Mouse (Mus musculus) left cerebral cortex, postnatal 36 days (tissue): Measurements from ENCODE around the gene Xpo4. TPM values are rescaled to one million over a fixed set of nuclear protein-coding genes. Genes with fewer than 3 reads are reported as not detected.
"Not testable (repeated sequence)": the region's sequence is repeated elsewhere in the genome, so short reads cannot be mapped to it uniquely, and the experiment has no call there.

ENCODE experiments used
- DNase-seq, 2 experiments: peaks; one replicate each; pipeline ENCODE4 v3.0.0; 2021 to 2022; ENCODE audit warnings: low spot score in 2 of 2, mixed read lengths in 1 of 2
- intact Hi-C: fragments of 180-260 bp; cut with DNase I; formaldehyde crosslinking; loops from one replicate; pipeline ENCODE4 v1.15.1; 2025
- total RNA-seq, 2 experiments: library from RNA; stranded (reverse); gene quantifications; 2 replicates each; pipeline ENCODE4 v1.2.3; 2021

Gene Xpo4
- total RNA-seq, 2 experiments from 2014 or later = 11.3 to 14.8 TPM

DNA sequence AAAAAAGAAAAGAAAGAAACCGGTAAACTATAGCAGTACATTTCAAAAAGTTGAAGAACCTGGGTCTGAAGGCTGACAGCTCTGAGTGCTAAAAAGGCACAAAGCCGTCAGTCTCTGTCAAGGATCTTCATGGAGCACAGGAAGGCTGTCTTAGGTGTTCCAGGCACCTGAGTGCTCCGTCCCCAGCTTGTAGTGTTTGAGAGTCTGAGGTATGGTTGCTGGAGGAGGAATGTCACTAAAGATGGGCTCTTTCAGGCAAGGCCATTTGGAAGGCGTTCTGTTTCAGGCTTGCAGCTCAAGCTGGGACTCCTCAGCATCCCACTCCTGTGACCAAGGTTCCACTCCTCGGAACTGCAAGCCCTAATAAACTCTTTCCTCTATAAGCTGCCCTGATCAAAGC, 22.2 kb upstream of the Xpo4 start:
- intact Hi-C loops = loop anchor here (10.0 kb wide), 1 partner anchor 107 kb away; the partner anchor contains the start of gene Sap18
- DNase-seq = no peak

DNA sequence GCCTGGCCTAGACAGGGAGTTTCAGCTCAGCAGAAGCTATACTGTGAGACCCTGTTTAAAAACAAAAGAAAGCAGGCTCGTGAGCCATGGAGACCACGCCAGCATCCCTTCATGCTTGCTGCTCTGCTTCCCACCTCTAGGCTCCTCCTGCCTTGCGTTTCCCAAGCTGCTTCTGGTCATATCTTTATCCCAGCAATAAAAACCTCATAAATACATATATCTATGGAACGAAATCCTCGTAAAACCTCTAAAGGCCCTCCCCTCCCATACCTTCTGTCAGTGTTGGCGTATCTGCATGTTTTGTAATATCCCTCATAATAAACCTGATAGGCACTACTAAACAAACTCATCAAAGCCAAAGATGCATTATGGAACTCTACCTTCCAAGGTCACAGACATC, 21.4 kb upstream of the Xpo4 start:
- intact Hi-C loops = loop anchor here (10.0 kb wide), 1 partner anchor 108 kb away; the partner anchor contains the start of gene Sap18

DNA sequence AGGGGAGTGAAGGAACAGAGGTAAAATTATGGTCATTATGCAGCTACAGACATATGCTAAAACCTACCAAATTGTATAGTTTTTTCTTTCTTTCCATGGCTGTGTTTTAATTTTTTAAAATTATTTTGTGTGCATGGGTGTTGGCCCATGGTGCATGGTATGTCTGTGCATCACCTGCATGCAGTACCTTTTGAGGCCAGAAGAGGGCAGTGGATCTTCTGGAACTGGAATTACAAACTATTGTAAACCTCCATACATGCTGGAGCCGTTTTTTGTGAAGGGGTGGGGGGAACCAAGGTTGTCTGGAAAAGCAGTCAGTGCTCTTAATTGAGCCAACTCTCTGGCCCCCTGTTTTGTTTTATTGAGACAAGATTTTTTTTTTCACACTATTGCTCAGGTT, 19.3 kb upstream of the Xpo4 start:
- DNase-seq = peak in 1 of 2 experiments; percentile 28
- intact Hi-C loops = loop anchor here (5.0 to 10.0 kb wide), 2 partner anchors 43 to 110 kb away; partner anchors contain the start of gene Sap18

More for the DNA sequence above, 21.4 kb upstream of the Xpo4 start:
- DNase-seq = no peak

DNA sequence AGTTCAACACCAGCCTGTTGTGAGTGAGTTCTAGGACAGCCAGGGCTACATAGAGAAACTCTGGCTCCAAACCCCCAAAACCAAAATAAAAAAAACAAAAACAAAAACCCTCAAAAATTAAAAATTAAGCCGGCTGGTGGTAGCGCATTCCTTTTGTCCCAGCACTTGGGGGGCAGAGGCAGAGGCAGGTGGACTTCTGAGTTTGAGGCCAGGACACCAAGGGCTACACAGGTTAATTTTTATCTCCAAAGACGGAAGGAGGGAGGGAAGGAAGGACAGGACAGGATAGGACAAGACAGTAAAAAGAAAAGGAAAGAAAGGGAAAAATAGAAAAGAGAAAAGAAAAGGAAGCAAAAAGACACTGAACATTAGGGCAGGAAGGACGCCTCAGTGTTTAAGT, 17.5 kb upstream of the Xpo4 start:
- intact Hi-C loops = loop anchor here (5.0 to 10.0 kb wide), 2 partner anchors 45 to 112 kb away; partner anchors contain the start of gene Sap18
- DNase-seq = no peak

DNA sequence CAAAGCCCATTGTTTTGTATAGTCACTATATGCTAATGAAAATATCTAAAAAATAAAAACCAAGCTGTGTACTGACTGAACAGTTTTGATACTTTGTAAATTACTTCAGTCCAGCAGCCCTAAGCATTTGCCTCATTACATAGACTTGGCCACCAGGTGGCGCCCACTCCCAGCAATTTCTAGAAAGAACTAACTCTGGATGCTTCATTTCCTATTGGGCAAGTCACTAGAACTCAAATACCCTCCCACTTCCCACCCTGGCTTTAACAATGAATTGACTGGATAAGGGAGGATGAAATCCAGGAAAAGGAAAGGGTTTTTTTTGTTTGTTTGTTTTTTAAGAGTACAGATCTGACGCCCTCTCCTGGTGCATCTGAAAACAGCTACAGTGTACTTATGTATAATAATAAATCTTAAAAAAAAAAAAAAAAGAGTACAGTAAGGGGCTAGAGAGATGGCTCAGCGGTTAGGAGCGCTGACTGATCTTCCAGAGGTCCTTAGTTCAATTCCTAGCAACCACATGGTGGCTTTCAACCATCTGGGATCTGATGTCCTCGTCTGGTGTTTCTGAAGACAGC, 14.8 kb upstream of the Xpo4 start:
- DNase-seq = peak; percentile 70 to 80
- intact Hi-C loops = loop anchor here (2.0 to 10.0 kb wide), 4 partner anchors 47 to 1435 kb away; partner anchors contain the start of gene Sap18

DNA sequence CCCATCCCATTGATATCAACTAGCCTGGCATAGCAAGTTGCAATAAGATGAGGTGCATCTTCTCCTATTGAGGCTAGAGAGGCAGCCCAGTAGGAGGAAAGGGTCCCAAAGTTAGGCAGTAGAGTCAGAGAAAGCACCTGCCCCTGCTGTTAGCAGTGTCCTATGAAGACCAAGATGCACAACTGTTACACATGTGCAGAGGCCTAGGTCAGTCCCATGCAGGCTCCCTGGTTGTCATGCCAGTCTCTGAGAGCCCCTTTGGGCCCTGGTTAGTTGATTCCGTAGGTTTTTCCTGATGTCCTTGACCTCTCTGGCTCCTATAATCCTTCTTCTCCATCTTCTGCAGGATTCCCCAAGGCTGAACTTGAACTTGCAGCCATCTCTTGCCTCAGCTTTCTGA, 14.3 kb upstream of the Xpo4 start:
- DNase-seq = no peak
- intact Hi-C loops = loop anchor here (2.0 kb wide), 1 partner anchor 231 kb away; no protein-coding TSS in a partner anchor

DNA sequence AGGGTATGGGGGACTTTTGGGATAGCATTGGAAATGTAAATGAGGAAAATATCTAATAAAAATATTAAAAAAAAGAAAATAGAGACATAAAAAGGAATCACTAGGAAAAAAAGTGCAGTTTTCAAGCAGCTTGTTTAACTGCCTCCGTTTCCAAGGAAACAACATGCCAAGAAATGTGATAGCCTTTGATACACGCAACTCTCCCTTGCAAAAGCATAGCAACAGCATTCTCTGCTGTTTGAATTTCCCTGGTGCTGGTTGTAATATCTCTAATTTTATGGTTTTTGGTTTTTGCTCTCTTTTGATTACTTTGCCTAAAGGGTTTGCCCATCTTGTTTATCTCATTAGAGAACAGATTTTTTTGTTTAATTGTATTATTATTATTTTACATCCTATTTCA, 10.3 kb upstream of the Xpo4 start:
- no peak for DNase-seq
- intact Hi-C loops = no loop called here

DNA sequence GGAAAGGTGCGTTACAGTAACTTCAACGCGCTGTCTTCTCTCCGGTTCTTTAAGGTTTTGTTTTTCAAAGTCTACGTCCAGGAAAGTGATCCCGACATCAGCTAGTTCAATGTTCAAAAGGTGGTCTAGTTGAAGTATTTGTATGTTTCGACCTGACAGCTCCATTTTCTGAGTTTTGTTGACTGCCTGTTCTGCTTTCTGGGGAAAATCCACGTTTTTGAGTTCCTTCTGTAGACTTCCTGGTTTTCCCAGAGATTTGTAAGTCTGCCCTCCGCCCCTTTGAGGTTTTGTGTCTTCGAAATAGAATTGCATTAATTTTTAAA, 359 bp upstream of the Xpo4 start:
- no peak for DNase-seq
- intact Hi-C loops = no loop called here

DNA sequence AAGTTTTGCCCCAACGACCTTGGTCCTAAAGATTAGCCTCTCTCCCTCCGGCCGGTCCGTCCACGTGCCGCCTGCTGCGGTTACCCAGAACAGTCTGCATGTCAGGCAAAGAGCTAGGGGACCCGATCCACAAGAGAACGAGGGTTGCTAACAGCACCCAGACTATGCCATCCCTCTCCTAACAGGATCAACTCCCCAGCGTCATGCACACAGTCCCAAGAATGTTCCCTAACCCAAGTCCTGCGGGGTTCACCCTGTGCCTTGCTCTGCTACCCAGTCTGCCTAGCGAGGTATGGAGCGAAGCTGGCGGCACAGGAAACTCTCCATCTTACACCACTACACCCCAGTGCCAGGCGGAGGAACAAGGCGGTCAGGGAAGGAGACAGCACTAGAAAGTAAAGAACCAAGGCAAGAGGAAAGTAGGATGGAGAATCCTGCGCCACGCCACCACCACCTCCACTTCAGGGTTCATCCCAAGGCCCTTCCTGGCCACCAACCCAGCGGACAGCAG, 864 bp downstream of the Xpo4 start:
- DNase-seq = no peak
- intact Hi-C loops = no loop called here

DNA sequence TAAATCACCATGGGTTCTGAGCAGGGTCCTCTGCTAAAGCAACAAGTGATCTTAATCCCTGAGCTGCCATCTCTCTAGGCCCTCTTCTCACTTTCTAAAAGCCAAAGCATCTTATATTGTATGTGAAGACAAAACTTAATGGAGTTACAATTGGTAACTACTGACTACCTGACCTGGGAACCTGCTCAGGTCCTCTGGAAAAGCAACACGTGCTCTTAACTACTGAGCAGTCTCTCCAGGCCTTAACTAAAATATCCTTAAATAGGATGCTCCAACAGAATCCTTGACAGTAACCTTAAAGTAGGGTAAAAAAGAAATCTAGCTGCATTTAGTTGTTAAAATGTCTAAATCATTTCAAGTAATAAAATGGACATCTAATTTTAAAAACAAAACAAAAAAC, 1.6 kb downstream of the Xpo4 start:
- intact Hi-C loops = no loop called here
- DNase-seq = no peak

DNA sequence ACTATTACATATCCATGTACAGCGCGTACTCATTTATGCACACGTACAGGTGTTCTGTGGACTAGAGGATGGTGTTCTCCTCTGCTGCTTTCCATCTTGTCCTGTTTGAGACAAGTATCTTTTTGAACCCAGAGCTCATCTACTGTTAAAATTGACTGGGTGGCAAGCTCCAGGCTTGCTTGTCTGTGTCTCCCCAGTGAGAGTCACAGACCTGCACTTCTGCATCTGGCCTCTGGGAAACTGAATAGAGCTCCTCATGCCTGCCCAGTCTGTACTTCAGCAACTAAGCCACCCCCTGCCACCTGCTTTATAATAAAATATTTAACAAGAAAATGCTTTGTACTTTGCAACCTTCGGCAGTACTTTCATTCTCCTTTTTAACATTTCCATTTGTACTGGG, 6.9 kb downstream of the Xpo4 start:
- intact Hi-C loops = no loop called here

DNA sequence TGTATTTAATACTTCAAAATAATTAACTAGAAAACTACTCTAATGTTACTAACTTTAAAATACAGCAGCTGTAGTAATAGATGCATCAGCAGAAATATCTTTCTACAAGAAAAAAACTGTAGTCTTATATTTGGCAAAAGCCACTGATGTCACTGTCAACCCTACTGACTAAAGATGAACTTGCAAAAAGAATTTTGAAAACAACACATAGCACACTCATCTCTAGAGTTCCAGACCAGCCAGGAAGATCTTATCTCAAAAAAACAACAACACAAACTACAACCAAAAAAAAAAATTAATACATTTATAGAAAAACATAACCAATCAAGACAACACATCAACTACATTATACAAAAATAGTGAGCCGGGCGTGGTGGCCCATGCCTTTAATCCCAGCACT, 7.7 kb downstream of the Xpo4 start:
- no peak for DNase-seq
- intact Hi-C loops = no loop called here

More for the DNA sequence above, 6.9 kb downstream of the Xpo4 start:
- no peak for DNase-seq

DNA sequence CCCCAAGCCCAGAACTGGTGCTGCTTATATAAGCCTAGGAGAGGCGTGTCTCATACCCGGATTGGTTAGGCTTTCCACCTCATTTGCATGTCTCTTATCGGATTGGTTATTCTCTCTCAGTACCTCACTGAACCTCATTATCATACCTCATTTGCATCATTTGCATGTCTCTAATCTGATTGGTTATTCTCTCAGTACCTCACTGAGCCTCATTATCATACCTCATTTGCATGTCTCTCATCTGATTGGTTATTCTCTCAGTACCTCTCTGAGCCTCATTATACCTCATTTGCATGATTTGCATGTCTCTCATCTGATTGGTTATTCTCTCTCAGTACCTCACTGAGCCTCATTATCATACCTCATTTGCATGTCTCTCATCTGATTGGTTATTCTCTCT, 8.7 kb downstream of the Xpo4 start:
- intact Hi-C loops, DNase-seq: not testable (repeated sequence)

DNA sequence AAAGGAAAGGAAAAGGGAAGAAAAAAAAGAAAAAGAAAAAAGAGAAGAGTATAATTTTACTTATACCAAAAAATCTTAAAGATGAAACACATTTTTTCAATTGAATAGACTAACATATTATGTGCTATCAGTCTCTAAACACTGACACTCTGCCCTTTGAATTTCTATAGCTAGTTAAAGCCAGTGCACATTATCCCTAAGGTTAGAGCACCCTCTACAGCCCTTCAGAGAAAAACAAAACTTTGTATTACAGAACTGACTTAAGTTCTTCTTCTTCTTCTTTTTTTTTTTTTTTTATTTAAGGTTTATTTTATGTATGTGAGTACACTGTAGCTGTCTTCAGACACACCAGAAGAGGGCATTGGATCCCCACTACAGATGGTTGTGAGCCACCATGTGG, 15.7 kb downstream of the Xpo4 start:
- DNase-seq = no peak
- intact Hi-C loops = no loop called here

DNA sequence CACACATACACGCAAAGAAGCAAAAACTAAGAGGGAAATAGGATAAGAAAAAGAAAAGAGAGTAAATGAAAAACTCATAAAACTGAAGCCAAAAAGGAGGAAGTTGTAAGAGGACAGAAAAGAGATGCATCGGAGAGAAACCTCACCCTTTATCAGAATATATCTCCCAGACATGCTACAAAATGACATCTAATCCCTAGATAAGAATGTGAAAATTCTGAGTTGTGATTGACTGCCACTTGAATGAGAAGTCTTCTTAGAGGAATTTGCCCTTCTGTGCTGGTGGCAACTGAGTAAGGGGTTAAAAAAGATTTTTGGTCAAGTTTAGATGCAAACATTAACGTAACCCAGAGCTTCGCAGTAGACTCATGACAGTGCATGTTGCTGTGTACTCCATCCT, 19.1 kb downstream of the Xpo4 start:
- intact Hi-C loops = no loop called here
- DNase-seq = no peak

DNA sequence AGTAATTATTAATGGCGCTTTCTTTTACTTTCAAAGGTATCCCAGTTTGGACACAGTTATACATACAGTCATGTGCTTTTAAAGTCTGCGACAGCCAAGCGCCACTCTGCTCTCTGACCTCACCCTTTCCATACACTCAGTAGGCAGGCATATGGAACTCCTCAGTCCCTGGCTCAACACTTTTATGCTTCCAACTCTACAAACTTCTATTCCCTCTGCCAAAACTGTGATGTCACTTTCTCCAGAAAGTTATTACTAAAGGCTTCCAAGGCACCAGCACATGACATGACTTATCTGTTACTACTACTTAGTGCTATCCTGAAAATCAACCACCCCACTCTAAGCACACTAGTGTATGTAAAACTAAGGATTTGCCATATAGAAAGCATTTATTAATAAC, 26.1 kb downstream of the Xpo4 start:
- intact Hi-C loops = no loop called here
- DNase-seq = no peak

DNA sequence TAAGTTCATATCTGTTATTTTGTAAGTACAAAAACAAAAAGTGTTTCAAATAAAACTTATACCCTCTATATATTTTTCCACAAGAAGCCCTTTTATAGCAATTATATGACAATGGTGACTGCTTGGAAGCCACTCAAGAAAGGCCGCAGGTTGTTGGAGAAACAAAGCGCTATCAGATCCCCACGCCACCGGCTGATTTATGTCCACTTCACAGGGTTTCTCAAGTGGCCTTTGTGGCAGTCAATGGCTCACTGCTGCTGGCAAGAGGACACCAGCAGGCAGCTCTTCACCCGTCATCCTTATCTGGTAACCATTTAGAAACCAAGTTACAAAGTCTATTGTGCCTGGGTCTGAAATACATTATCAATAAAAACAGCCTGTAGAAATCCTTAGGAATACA, 31.1 kb downstream of the Xpo4 start:
- intact Hi-C loops = no loop called here
- DNase-seq = no peak

DNA sequence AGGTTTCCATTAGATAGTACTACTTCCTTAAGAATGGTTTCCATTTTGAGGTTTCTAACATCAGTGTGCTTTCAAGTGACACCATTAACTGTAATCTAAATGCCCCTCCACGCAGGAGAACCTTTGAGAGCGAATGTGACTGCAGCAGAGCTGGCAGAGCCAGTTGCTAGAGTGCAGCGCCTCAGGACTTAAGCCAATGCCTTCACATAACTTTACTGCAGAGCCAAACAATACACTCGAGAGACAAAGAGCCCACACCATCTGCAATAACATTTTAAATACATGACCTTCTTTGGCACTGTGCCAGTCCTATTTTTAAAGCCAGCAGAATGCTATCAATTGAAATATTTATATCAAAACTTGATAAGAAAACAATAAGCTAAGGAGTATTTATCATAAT, 35.6 kb downstream of the Xpo4 start:
- intact Hi-C loops = no loop called here

DNA sequence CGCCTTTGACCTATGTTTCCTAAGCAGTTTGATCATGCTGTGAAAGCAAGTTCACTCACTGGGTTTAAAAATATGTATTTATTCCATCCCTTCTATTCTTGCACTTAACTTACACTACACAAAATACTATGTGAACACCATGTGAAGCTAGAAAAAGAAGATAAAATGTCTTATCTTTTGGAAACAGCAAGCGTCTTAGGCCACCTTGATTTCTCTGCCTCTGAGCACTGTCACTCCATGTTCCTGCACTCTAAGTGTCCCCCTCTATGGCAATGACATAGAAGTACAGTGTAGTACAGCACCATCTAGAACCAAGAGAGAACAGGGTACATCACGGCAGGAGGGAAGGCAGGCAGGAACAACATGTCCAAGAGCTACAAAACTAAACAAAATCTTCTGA, 42.3 kb downstream of the Xpo4 start:
- DNase-seq = no peak
- intact Hi-C loops = no loop called here

More for the DNA sequence above, 35.6 kb downstream of the Xpo4 start:
- no peak for DNase-seq

DNA sequence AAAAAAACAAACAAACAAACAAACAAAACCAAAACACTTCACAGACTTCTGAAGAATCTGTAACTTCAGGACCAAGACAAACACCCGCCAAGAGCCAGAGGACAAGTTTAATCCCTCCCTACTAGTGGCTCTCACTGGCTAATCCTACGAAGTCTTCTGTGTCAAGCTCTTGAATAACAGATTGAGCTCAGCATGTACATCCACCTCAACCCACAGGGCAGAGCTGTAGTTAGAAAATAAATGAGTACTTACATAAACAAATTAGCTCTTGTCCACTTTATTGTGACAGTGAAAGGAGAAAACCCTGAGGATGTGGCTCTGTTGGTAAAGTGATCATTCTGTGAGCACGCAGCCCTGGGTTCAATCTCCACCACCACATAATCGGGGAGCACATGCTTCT, 43.5 kb downstream of the Xpo4 start:
- intact Hi-C loops = no loop called here
- no peak for DNase-seq

DNA sequence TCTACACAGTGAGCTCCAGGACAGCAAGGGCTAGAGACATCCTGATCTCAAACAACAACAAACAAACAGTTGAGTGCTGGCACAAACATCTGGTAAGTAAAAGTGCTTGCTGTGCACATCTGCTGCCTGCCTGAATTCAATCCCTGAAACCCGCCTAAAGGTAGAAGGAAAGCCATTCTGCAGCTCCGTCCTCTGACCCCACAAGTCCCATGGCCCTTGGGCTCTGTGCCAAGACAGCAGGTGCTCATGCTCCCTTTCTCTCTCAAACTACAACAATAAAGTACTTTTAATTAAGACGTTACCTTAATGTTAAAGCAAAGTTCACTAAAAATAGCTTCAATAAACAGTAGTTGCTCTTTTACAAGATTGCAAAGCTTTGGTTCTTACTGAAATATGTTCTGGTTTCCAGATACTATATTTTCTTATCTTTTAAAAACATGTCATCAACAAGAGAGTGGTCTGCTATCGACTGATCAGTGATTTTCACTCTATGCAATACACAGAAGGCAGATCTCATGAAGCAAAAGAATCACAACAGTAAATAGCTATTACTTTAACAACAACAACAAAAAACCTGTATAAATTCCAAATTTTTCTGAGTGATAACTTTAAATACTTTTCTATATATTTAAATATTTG, 44.5 kb downstream of the Xpo4 start:
- intact Hi-C loops = no loop called here

More for the DNA sequence above, 44.5 kb downstream of the Xpo4 start:
- no peak for DNase-seq
